Mouse (Mus musculus) heart, postnatal 0 days (tissue): ENCODE results near the gene Gm5788.

ENCODE experiments used
- CTCF ChIP-seq: IDR thresholded peaks from 2 replicates; pipeline ENCODE4 v1.5.1; 2016; ENCODE audit warnings: antibody characterized with exemption, control low read depth, low read depth
- EP300 ChIP-seq: IDR thresholded peaks from 2 replicates; pipeline ENCODE4 v1.6.1; 2016; ENCODE audit warnings: antibody characterized with exemption, low read depth

GRCm38 (mm10) chr12:87471964-87472786 lies 22.3 kb upstream of the Gm5788 start, which contains the start of gene Snw1:
- TF ChIP-seq EP300, result peak; percentile 87; the same call in 1 of the 2 replicates
- TF ChIP-seq CTCF, result no peak
